Mouse (Mus musculus) stomach, postnatal 0 days (tissue): Measurements from ENCODE around the gene Mucl3.

Experiments
- CTCF ChIP-seq: IDR thresholded peaks from 2 replicates; pipeline ENCODE4 v1.5.1; 2016; ENCODE audit warnings: antibody characterized with exemption, low read depth, mild to moderate bottlenecking, moderate library complexity
- EP300 ChIP-seq: optimal IDR thresholded peaks from 2 replicates; pipeline ENCODE3; 2016; ENCODE audit warnings: antibody characterized with exemption

DNA sequence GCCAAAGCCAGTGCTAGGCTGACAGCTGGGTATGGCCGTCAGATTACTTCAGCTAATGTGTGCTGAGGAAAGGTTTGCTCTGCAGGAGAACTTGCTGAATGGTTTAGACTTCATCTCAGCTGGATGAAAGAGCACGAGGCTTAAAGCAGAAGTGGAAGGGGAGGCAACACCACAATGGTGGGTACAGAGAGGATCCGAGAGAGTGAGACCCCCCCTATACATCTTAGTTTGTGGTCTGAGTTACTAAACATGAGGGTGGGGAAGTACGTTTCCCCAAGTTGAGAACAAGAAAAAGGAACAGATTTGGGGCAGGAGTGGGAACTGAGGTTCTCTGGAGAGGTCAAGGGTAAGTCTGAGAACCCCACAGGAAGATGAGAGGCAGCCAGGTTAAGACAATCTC is 48.9 kb upstream of the Mucl3 start:
- TF ChIP-seq CTCF (no peak), EP300 (no peak)
